Mouse (Mus musculus) embryonic facial prominence, embryonic 10.5 days (tissue): Measurements from ENCODE around the gene Ucn. TPM values are rescaled to one million over a fixed set of nuclear protein-coding genes. Genes with fewer than 3 reads are reported as not detected.

Experiments
- DNase-seq: peaks from one replicate; pipeline ENCODE4 v3.0.0-alpha.2; 2017; ENCODE audit warnings: low spot score
- H3K27ac ChIP-seq: fragments of 300-500 bp; sonication (generic); replicated peaks from 2 replicates; pipeline ENCODE4 v1.5.1; 2016; ENCODE audit warnings: mild to moderate bottlenecking
- H3K27me3 ChIP-seq: fragments of 300-500 bp; sonication (generic); replicated peaks from 2 replicates; pipeline ENCODE4 v1.6.1; 2016; ENCODE audit warnings: low read depth, mild to moderate bottlenecking; ENCODE audit not compliant: poor library complexity, severe bottlenecking
- H3K36me3 ChIP-seq: fragments of 300-500 bp; sonication (generic); replicated peaks from 2 replicates; pipeline ENCODE4 v1.6.1; 2016; ENCODE audit warnings: mild to moderate bottlenecking, moderate library complexity
- H3K4me1 ChIP-seq: fragments of 300-500 bp; sonication (generic); 2 replicates; pipeline ENCODE4 v1.6.1; 2016
- H3K4me3 ChIP-seq: fragments of 300-500 bp; sonication (generic); 2 replicates; pipeline ENCODE4 v1.5.1; 2016; ENCODE audit warnings: mild to moderate bottlenecking, moderate library complexity
- H3K9me3 ChIP-seq: fragments of 300-500 bp; sonication (generic); 2 replicates; pipeline ENCODE4 v1.6.1; 2016; ENCODE audit warnings: mild to moderate bottlenecking
- WGBS: fragments of 180-500 bp; shearing (Covaris S2); methylation state at CpG from one replicate; pipeline ENCODE4 v1.1.7; 2016; 5-methylcytosine and 5-hydroxymethylcytosine counted together
- polyA plus RNA-seq: library from polyadenylated mRNA; unstranded; fragments of >200 nt; fragmentation: Nextera tagmentation; extraction: Ambion mirVana; gene quantifications from 2 replicates; pipeline ENCODE4 v1.2.1, GENCODE M21; 2016

Gene Ucn
- polyA plus RNA-seq, 1 experiment from 2014 or later, result not detected

GRCm38 (mm10) chr5:31138968-31139425 lies 368 bp upstream of the Ucn start:
- no peak overlapping the region for H3K27ac ChIP-seq
- H3K27me3 ChIP-seq, result peaks cover 66% of the 10 kb centered on the region
- 14% methylated on average over 9 of the region's 9 CpGs for WGBS
- peak overlapping the region; percentile 47 for H3K4me3 ChIP-seq
- peaks cover 17% of the 10 kb centered on the region for H3K36me3 ChIP-seq
- no peaks in the 10 kb centered on the region for H3K9me3 ChIP-seq
- H3K4me1 ChIP-seq, result peaks cover 26% of the 10 kb centered on the region
- DNase-seq, result peak; percentile 51

GRCm38 (mm10) chr5:31137658-31138057 lies 971 bp downstream of the Ucn start:
- H3K9me3 ChIP-seq, result no peaks in the 10 kb centered on the region
- peak overlapping the region; percentile 47 for H3K4me3 ChIP-seq
- H3K4me1 ChIP-seq, result peaks cover 26% of the 10 kb centered on the region
- peaks cover 9% of the 10 kb centered on the region for H3K36me3 ChIP-seq
- 1% methylated on average over 13 of the region's 13 CpGs for WGBS
- DNase-seq, result peak; percentile 27
- H3K27me3 ChIP-seq, result peaks cover 74% of the 10 kb centered on the region
- no peak overlapping the region for H3K27ac ChIP-seq

- Histone ChIP-seq H3K9me3 (no peaks in the 10 kb centered on the region), H3K36me3 (peaks cover 8% of the 10 kb centered on the region), H3K27me3 (peaks cover 74% of the 10 kb centered on the region), H3K4me3 (peak overlapping the region; percentile 47), H3K27ac (no peak overlapping the region), H3K4me1 (peaks cover 26% of the 10 kb centered on the region)
- WGBS, result under 1% methylated on average over 33 of the region's 33 CpGs
- DNase-seq, result no peak
Measured at GRCm38 (mm10) chr5:31136730-31137424, 1.8 kb downstream of the Ucn start.

GRCm38 (mm10) chr5:31126050-31126449 lies 12.6 kb downstream of the Ucn start:
- peaks cover 4% of the 10 kb centered on the region; the same call in 1 of the 2 replicates for H3K4me1 ChIP-seq
- DNase-seq, result no peak
- no peak overlapping the region for H3K27ac ChIP-seq
- no peaks in the 10 kb centered on the region for H3K36me3 ChIP-seq
- H3K4me3 ChIP-seq, result no peak overlapping the region
- no peaks in the 10 kb centered on the region for H3K9me3 ChIP-seq
- 44% methylated on average over 5 of the region's 5 CpGs for WGBS
- peaks cover 4% of the 10 kb centered on the region; the same call in 1 of the 2 replicates for H3K27me3 ChIP-seq

GRCm38 (mm10) chr5:31123481-31123880 lies 15.1 kb downstream of the Ucn start:
- H3K4me3 ChIP-seq, result no peak overlapping the region
- H3K27me3 ChIP-seq, result no peaks in the 10 kb centered on the region
- H3K27ac ChIP-seq, result no peak overlapping the region
- DNase-seq, result peak; percentile 19
- WGBS, result 40% methylated on average over 2 of the region's 2 CpGs
- H3K36me3 ChIP-seq, result no peaks in the 10 kb centered on the region
- H3K9me3 ChIP-seq, result no peaks in the 10 kb centered on the region
- peaks cover 4% of the 10 kb centered on the region; the same call in 1 of the 2 replicates for H3K4me1 ChIP-seq

- 85% methylated on average over 8 of the region's 8 CpGs for WGBS
Measured at GRCm38 (mm10) chr5:31121111-31121510, 17.5 kb downstream of the Ucn start.

GRCm38 (mm10) chr5:31116912-31117311 lies 21.7 kb downstream of the Ucn start:
- Histone ChIP-seq H3K4me1 (peaks cover 6% of the 10 kb centered on the region; the same call in 1 of the 2 replicates), H3K9me3 (no peaks in the 10 kb centered on the region), H3K27me3 (peaks cover 10% of the 10 kb centered on the region), H3K4me3 (no peak overlapping the region), H3K27ac (no peak overlapping the region), H3K36me3 (no peaks in the 10 kb centered on the region)
- no peak for DNase-seq
- 28% methylated on average over 10 of the region's 10 CpGs for WGBS

More at GRCm38 (mm10) chr5:31121111-31121510, 17.5 kb downstream of the Ucn start:
- Histone ChIP-seq H3K27me3 (peaks cover 10% of the 10 kb centered on the region), H3K27ac (no peak overlapping the region), H3K4me1 (peaks cover 10% of the 10 kb centered on the region), H3K4me3 (no peak overlapping the region), H3K36me3 (no peaks in the 10 kb centered on the region), H3K9me3 (no peaks in the 10 kb centered on the region)
- DNase-seq, result no peak

GRCm38 (mm10) chr5:31116354-31116753 lies 22.3 kb downstream of the Ucn start, which contains the start of gene Trim54:
Gene Trim54, plus strand, starts transcription at chr5:31116712.
- H3K4me3 ChIP-seq, result no peak within 1 kb of the TSS
- peaks cover 6% of the 10 kb centered on the region; the same call in 1 of the 2 replicates for H3K4me1 ChIP-seq
- 37% methylated on average over 3 of the region's 3 CpGs for WGBS
- H3K27me3 ChIP-seq, result peaks cover 10% of the 10 kb centered on the region
- no peak within 1 kb of the TSS for H3K27ac ChIP-seq
- H3K36me3 ChIP-seq, result no peaks in the 10 kb centered on the region
- H3K9me3 ChIP-seq, result no peaks in the 10 kb centered on the region
- DNase-seq, result no peak

- Histone ChIP-seq H3K4me3 (no peak overlapping the region), H3K36me3 (no peaks in the 10 kb centered on the region), H3K27ac (no peak overlapping the region), H3K4me1 (no peaks in the 10 kb centered on the region), H3K27me3 (no peaks in the 10 kb centered on the region), H3K9me3 (no peaks in the 10 kb centered on the region)
- WGBS, result 35% methylated on average over 7 of the region's 7 CpGs
- DNase-seq, result no peak
Measured at GRCm38 (mm10) chr5:31110781-31111180, 27.8 kb downstream of the Ucn start.

GRCm38 (mm10) chr5:31108000-31108490 lies 30.6 kb downstream of the Ucn start, which contains the start of gene Slc30a3:
Gene Slc30a3, minus strand, starts transcription at chr5:31108237.
- Histone ChIP-seq H3K36me3 (no peaks in the 10 kb centered on the region), H3K9me3 (no peaks in the 10 kb centered on the region), H3K27ac (no peak within 1 kb of the TSS), H3K4me1 (no peaks in the 10 kb centered on the region), H3K27me3 (no peaks in the 10 kb centered on the region), H3K4me3 (no peak within 1 kb of the TSS)
- WGBS, result 95% methylated on average over 18 of the region's 18 CpGs
- no peak for DNase-seq

GRCm38 (mm10) chr5:31105814-31106335 lies 32.8 kb downstream of the Ucn start, which contains the start of gene Dnajc5g:
Gene Dnajc5g, plus strand, starts transcription at chr5:31106285.
- no peaks in the 10 kb centered on the region for H3K4me1 ChIP-seq
- H3K27me3 ChIP-seq, result no peaks in the 10 kb centered on the region
- no peak within 1 kb of the TSS for H3K27ac ChIP-seq
- 84% methylated on average over 9 of the region's 9 CpGs for WGBS
- no peaks in the 10 kb centered on the region for H3K36me3 ChIP-seq
- no peak for DNase-seq
- H3K9me3 ChIP-seq, result no peaks in the 10 kb centered on the region
- H3K4me3 ChIP-seq, result no peak within 1 kb of the TSS

GRCm38 (mm10) chr5:31095711-31096480 lies 42.7 kb downstream of the Ucn start:
- DNase-seq, result no peak
- H3K4me1 ChIP-seq, result peaks cover 33% of the 10 kb centered on the region
- no peak overlapping the region for H3K27ac ChIP-seq
- peak overlapping the region; percentile 50; the same call in 1 of the 2 replicates for H3K4me3 ChIP-seq
- peaks cover 92% of the 10 kb centered on the region for H3K27me3 ChIP-seq
- no peaks in the 10 kb centered on the region for H3K36me3 ChIP-seq
- H3K9me3 ChIP-seq, result no peaks in the 10 kb centered on the region
- 28% methylated on average over 11 of the region's 11 CpGs for WGBS
